Mouse (Mus musculus) CH12.LX (cell line): ENCODE data around the gene Ldb2. TPM values are rescaled to one million over a fixed set of nuclear protein-coding genes. Genes with fewer than 3 reads are reported as not detected.

ENCODE experiments used
- DNase-seq: peaks from one replicate; pipeline ENCODE4 v3.0.0-alpha.2; 2013; ENCODE audit errors: extremely low read depth
- H3K27ac ChIP-seq: 2 replicates; pipeline ENCODE4 v1.5.1; 2012; ENCODE audit warnings: low read depth, mild to moderate bottlenecking, control low read depth, moderate library complexity; ENCODE audit not compliant: insufficient read depth
- H3K27me3 ChIP-seq: replicated peaks from 2 replicates; pipeline ENCODE3; 2012; ENCODE audit warnings: inconsistent platforms
- H3K36me3 ChIP-seq, 2 experiments: replicated peaks in 1 of 2; 2 replicates each; pipeline versions ENCODE3 to v1.6.1; 2012; ENCODE audit warnings: inconsistent platforms in 1 of 2, low read length in 1 of 2, mild to moderate bottlenecking in 1 of 2, mixed read lengths in 1 of 2, moderate library complexity in 1 of 2; ENCODE audit not compliant: control insufficient read depth in 1 of 2, insufficient read depth in 1 of 2
- H3K4me1 ChIP-seq, 2 experiments: 2 replicates each; pipeline ENCODE4 v1.6.1; 2012; ENCODE audit warnings: inconsistent platforms in 1 of 2, moderate library complexity in 1 of 2; ENCODE audit not compliant: insufficient read depth in 2 of 2, control insufficient read depth in 1 of 2
- H3K4me2 ChIP-seq: 2 replicates; pipeline ENCODE4 v1.6.1; 2012; ENCODE audit warnings: low read depth, mild to moderate bottlenecking, control low read depth; ENCODE audit not compliant: poor library complexity, insufficient read depth, severe bottlenecking
- H3K4me3 ChIP-seq, 3 experiments: fragments of 150-350 bp in 1 of 3; sonication (generic) in 1 of 3; replicated peaks in 1 of 3; 2 replicates each; pipeline versions ENCODE3 to v1.5.1; 2011 to 2012; ENCODE audit warnings: low read depth in 2 of 3, low read length in 2 of 3, mild to moderate bottlenecking in 2 of 3, moderate library complexity in 2 of 3, control low read depth in 1 of 3, improper control_type of control experiment in 1 of 3, inconsistent platforms in 1 of 3, mixed read lengths in 1 of 3; ENCODE audit not compliant: poor library complexity in 1 of 3
- H3K79me2 ChIP-seq: replicated peaks from 2 replicates; pipeline ENCODE4 v1.6.1; 2012; ENCODE audit warnings: mild to moderate bottlenecking, moderate library complexity; ENCODE audit not compliant: control insufficient read depth, poor library complexity, insufficient read depth, severe bottlenecking; ENCODE audit errors: extremely low read depth
- H3K9ac ChIP-seq: 2 replicates; pipeline ENCODE4 v1.6.1; 2012; ENCODE audit warnings: low read depth, mild to moderate bottlenecking, control low read depth, moderate library complexity; ENCODE audit not compliant: insufficient read depth
- H3K9me3 ChIP-seq: replicated peaks from 2 replicates; pipeline ENCODE3; 2012; ENCODE audit warnings: low read length, inconsistent platforms, mixed read lengths
- BHLHE40 ChIP-seq: IDR thresholded peaks from 2 replicates; pipeline ENCODE4 v1.6.1; 2011; ENCODE audit warnings: mild to moderate bottlenecking, low read depth, low read length, improper control_type of control experiment
- E2F4 ChIP-seq: IDR thresholded peaks from 2 replicates; pipeline ENCODE4 v1.6.1; 2011; ENCODE audit warnings: low read depth, low read length, improper control_type of control experiment; ENCODE audit not compliant: insufficient replicate concordance
- ELF1 ChIP-seq: IDR thresholded peaks from 2 replicates; pipeline ENCODE4 v1.6.1; 2014; ENCODE audit warnings: low read depth, mild to moderate bottlenecking, inconsistent platforms, low read length, improper control_type of control experiment
- ETS1 ChIP-seq: conservative IDR thresholded peaks from 2 replicates; pipeline ENCODE4 v1.6.1; 2012; ENCODE audit warnings: low read depth, mild to moderate bottlenecking, inconsistent platforms, low read length, improper control_type of control experiment, moderate library complexity
- GABPA ChIP-seq: IDR thresholded peaks from 2 replicates; pipeline ENCODE4 v1.6.1; 2012; ENCODE audit warnings: low read depth, low read length, improper control_type of control experiment, inconsistent platforms; ENCODE audit not compliant: insufficient replicate concordance
- HCFC1 ChIP-seq: IDR thresholded peaks from 2 replicates; pipeline ENCODE4 v1.6.1; 2012; ENCODE audit warnings: low read depth, mild to moderate bottlenecking, inconsistent platforms, low read length, improper control_type of control experiment
- IRF4 ChIP-seq: IDR thresholded peaks from 2 replicates; pipeline ENCODE4 v1.6.1; 2014; ENCODE audit warnings: low read depth, mild to moderate bottlenecking, inconsistent platforms, low read length, improper control_type of control experiment
- JUND ChIP-seq: conservative IDR thresholded peaks from 2 replicates; pipeline ENCODE4 v1.6.1; 2011; ENCODE audit warnings: low read depth, low read length, improper control_type of control experiment
- KAT2A ChIP-seq: IDR thresholded peaks from 2 replicates; pipeline ENCODE4 v1.6.1; 2012; ENCODE audit warnings: low read length, improper control_type of control experiment, inconsistent platforms; ENCODE audit not compliant: insufficient replicate concordance
- MAX ChIP-seq: IDR thresholded peaks from 2 replicates; pipeline ENCODE4 v1.6.1; 2011; ENCODE audit warnings: low read length, improper control_type of control experiment
- MEF2A ChIP-seq: IDR thresholded peaks from 2 replicates; pipeline ENCODE4 v1.6.1; 2014; ENCODE audit warnings: low read depth, mild to moderate bottlenecking, inconsistent platforms, low read length, improper control_type of control experiment, borderline replicate concordance
- MXI1 ChIP-seq: IDR thresholded peaks from 2 replicates; pipeline ENCODE4 v1.6.1; 2011; ENCODE audit warnings: mild to moderate bottlenecking, low read depth, low read length, improper control_type of control experiment
- NELFE ChIP-seq: IDR thresholded peaks from 2 replicates; pipeline ENCODE4 v1.6.1; 2011; ENCODE audit warnings: low read depth, low read length, improper control_type of control experiment
- POLR2A ChIP-seq: IDR thresholded peaks from 2 replicates; pipeline ENCODE4 v1.6.1; 2011; ENCODE audit warnings: low read depth, mild to moderate bottlenecking, improper control_type of control experiment, low read length
- POLR2AphosphoS2 ChIP-seq: IDR thresholded peaks from 2 replicates; pipeline ENCODE4 v1.6.1; 2011; ENCODE audit warnings: low read depth, low read length, improper control_type of control experiment
- RAD21 ChIP-seq: IDR thresholded peaks from 2 replicates; pipeline ENCODE4 v1.6.1; 2011; ENCODE audit warnings: low read depth, mild to moderate bottlenecking, low read length, improper control_type of control experiment, moderate library complexity
- RCOR1 ChIP-seq: conservative IDR thresholded peaks from 2 replicates; pipeline ENCODE4 v1.6.1; 2012; ENCODE audit warnings: low read depth, mild to moderate bottlenecking, inconsistent platforms, low read length, improper control_type of control experiment
- SIN3A ChIP-seq: IDR thresholded peaks from 2 replicates; pipeline ENCODE4 v1.6.1; 2012; ENCODE audit warnings: low read length, improper control_type of control experiment, inconsistent platforms
- USF1 ChIP-seq: IDR thresholded peaks from 2 replicates; pipeline ENCODE4 v1.6.1; 2014; ENCODE audit warnings: low read depth, mild to moderate bottlenecking, inconsistent platforms, low read length, improper control_type of control experiment
- ZC3H11A ChIP-seq: IDR thresholded peaks from 2 replicates; pipeline ENCODE4 v1.6.1; 2012; ENCODE audit warnings: low read depth, mild to moderate bottlenecking, inconsistent platforms, low read length, improper control_type of control experiment
- ZKSCAN1 ChIP-seq: IDR thresholded peaks from 2 replicates; pipeline ENCODE4 v1.6.1; 2012; ENCODE audit warnings: low read depth, inconsistent platforms, low read length, improper control_type of control experiment, borderline replicate concordance
- ZMIZ1 ChIP-seq: IDR thresholded peaks from 2 replicates; pipeline ENCODE4 v1.6.1; 2012; ENCODE audit warnings: low read depth, mild to moderate bottlenecking, inconsistent platforms, low read length, improper control_type of control experiment
- dilution Hi-C: fragments of 300-500 bp; cut with MboI; formaldehyde crosslinking; loops from 2 replicates; pipeline ENCODE4 v1.14.3; 2020; ENCODE audit warnings: low sequenced_read_pairs; ENCODE audit not compliant: extremely low pct_unique_long_range_greater_than_20kb, extremely low pct_ligation_motif_present
- in situ Hi-C: fragments of 300-500 bp; cut with MboI; formaldehyde crosslinking; loops from 3 replicates; pipeline ENCODE4 v1.14.3; 2019; ENCODE audit warnings: low sequenced_read_pairs, low pct_ligation_motif_present, low pct_unique_long_range_greater_than_20kb, mixed read lengths
- polyA plus RNA-seq: library from polyadenylated mRNA; unstranded; fragments of >175 nt; gene quantifications from 2 replicates; pipeline ENCODE4 v1.2.1, GENCODE M21; 2012; ENCODE audit warnings: low read depth; ENCODE audit not compliant: insufficient read length
- total RNA-seq, 2 experiments: library from RNA; depleted of rRNA; stranded (reverse); fragments of 300-350 nt in 1 of 2; fragments of >200 nt in 1 of 2; gene quantifications; 2 replicates each; pipeline ENCODE4 v1.2.3; 2012 to 2014

Ldb2 gene
- total and polyA plus RNA-seq, 3 experiments, result not detected

DNA sequence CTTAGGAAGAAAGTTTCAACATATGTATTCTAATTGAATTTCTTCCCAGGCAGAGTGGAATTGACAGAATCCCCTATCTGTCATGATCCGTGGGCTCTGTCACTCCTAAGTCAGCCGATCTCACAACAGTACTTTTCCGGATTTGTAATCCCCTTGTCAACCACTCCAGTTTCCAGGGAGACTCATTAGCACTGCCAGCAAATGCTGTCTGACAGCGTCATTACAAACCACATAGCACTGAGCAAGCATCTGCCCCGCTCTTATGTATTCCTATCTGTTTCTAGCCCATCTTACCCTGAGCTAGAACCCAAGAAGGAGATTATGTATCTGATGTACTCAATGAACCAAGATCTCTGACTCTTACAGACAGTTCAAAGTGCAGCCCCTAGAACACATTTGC, 105.8 kb downstream of the Ldb2 start:
- no peaks in the 10 kb centered on the region for H3K4me1 ChIP-seq
- H3K27me3 ChIP-seq, result no peaks in the 10 kb centered on the region
- in situ Hi-C loops, result no loop called here
- H3K27ac ChIP-seq, result no peak overlapping the region
- no peak for DNase-seq
- no peaks in the 10 kb centered on the region for H3K36me3 ChIP-seq
- H3K79me2 ChIP-seq, result no peaks in the 10 kb centered on the region
- no peak overlapping the region for H3K4me2 ChIP-seq
- TF ChIP-seq E2F4 (no peak), BHLHE40 (no peak), ELF1 (no peak), POLR2A (no peak), IRF4 (no peak), ZMIZ1 (no peak), JUND (no peak), MXI1 (no peak), RCOR1 (no peak), ZC3H11A (no peak), POLR2AphosphoS2 (no peak), USF1 (no peak), HCFC1 (no peak), ZKSCAN1 (no peak), KAT2A (no peak), NELFE (no peak), RAD21 (no peak)
- TF ChIP-seq, all 38 proteins: peak for 0
- no peak overlapping the region for H3K4me3 ChIP-seq
- H3K9me3 ChIP-seq, result no peaks in the 10 kb centered on the region
- dilution Hi-C loops, result no loop called here
- H3K9ac ChIP-seq, result no peak overlapping the region

DNA sequence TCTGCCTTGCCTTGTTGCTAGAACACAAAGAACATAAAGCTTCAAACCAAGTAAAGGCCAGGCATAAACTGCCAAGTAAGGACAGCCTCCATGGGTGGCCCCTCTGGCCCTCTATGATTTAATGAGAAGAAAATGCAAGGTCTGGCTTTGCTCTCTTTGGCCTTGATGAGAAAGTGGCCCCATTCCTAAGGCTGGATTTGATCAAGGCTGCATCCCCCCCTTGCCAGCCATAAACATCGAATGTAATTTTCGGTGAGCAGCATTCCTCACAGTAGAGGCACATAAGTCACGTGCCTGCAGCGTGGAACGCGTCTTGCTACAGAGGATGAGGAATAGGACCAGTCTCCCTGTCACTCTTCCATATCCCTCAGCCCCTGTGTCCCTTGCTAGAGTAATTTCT, 113.1 kb downstream of the Ldb2 start:
- Histone ChIP-seq H3K36me3 (no peaks in the 10 kb centered on the region), H3K79me2 (no peaks in the 10 kb centered on the region)
- TF ChIP-seq ZMIZ1 (no peak), KAT2A (no peak), ETS1 (no peak), SIN3A (no peak), GABPA (no peak), MAX (no peak), RAD21 (no peak), USF1 (no peak), MEF2A (no peak), POLR2A (no peak)
- TF ChIP-seq, all 38 proteins: peak for 0
- DNase-seq, result no peak
- H3K4me1 ChIP-seq, result no peaks in the 10 kb centered on the region
- dilution Hi-C loops (no loop called here), in situ Hi-C loops (no loop called here)
- H3K27ac ChIP-seq, result no peak overlapping the region
- H3K9ac ChIP-seq, result no peak overlapping the region
- H3K9me3 ChIP-seq, result no peaks in the 10 kb centered on the region
- no peak overlapping the region for H3K4me3 ChIP-seq
- no peaks in the 10 kb centered on the region for H3K27me3 ChIP-seq
- no peak overlapping the region for H3K4me2 ChIP-seq
